Mouse (Mus musculus): ENCODE results near the gene Cxcr6.

GRCm38 (mm10) chr9:123828916-123829315, 22.6 kb downstream of the Cxcr6 start:
- TF ChIP-seq GATA1 (IDR thresholded peaks at IDR 0.05; ENCODE audit: borderline replicate concordance, low read length) (no peak), FLI1 (IDR thresholded peaks at IDR 0.05; ENCODE audit: low read length) (no peak)
